Mouse (Mus musculus) neutrophil, adult 5-6 weeks (primary cell): ENCODE measurements around the gene Srgap1. TPM values are rescaled to one million over a fixed set of nuclear protein-coding genes. Genes with fewer than 3 reads are reported as not detected.
A peak's percentile ranks its signal among the peaks of the same experiment; 100 is the strongest.
"Not testable (repeated sequence)": the region's sequence is repeated elsewhere in the genome, so short reads cannot be mapped to it uniquely, and the experiment has no call there.

Experiments
- ATAC-seq: fragments of 151-379, 151-347 bp; 2 replicates; pipeline ENCODE4 v1.8.0; 2017; ENCODE audit warnings: mild to moderate bottlenecking, moderate TSS enrichment; ENCODE audit not compliant: insufficient number of reproducible peaks, poor library complexity, low FRiP score, severe bottlenecking; ENCODE audit errors: extremely low read depth
- total RNA-seq: library from RNA; stranded (forward); fragments of 200-1000 nt; gene quantifications from 2 replicates; pipeline ENCODE4 v1.2.3, GENCODE M21; 2017

Srgap1 gene
- total RNA-seq, 1 experiment from 2014 or later = 0.23 TPM

- no peak for ATAC-seq
These were observed 254.5 kb downstream of the Srgap1 start for GRCm38 (mm10) chr10:121792661-121793060.

- no peak for ATAC-seq
These were observed 257.0 kb downstream of the Srgap1 start for GRCm38 (mm10) chr10:121790078-121790477.

- no peak for ATAC-seq
These were observed 258.6 kb downstream of the Srgap1 start for GRCm38 (mm10) chr10:121788536-121788935.

- peak; percentile 31; the same call in 1 of the 2 replicates for ATAC-seq
These were observed 266.0 kb downstream of the Srgap1 start for GRCm38 (mm10) chr10:121781159-121781558.

- ATAC-seq = no peak
These were observed 271.1 kb downstream of the Srgap1 start for GRCm38 (mm10) chr10:121775990-121776389.

- ATAC-seq = no peak
These were observed 273.3 kb downstream of the Srgap1 start for GRCm38 (mm10) chr10:121773813-121774212.

GRCm38 (mm10) chr10:121770624-121771577 lies 276.2 kb downstream of the Srgap1 start:
- peak; percentile 80 for ATAC-seq

- no peak for ATAC-seq
These were observed 277.4 kb downstream of the Srgap1 start for GRCm38 (mm10) chr10:121769711-121770110.

GRCm38 (mm10) chr10:121767295-121767694 lies 279.8 kb downstream of the Srgap1 start:
- not testable (repeated sequence) for ATAC-seq

GRCm38 (mm10) chr10:121765174-121766057 lies 281.7 kb downstream of the Srgap1 start:
- no peak for ATAC-seq

- ATAC-seq = peak; percentile 44; the same call in 1 of the 2 replicates
These were observed 282.5 kb downstream of the Srgap1 start for GRCm38 (mm10) chr10:121764469-121765173.

- no peak for ATAC-seq
These were observed 283.9 kb downstream of the Srgap1 start for GRCm38 (mm10) chr10:121763191-121763590.

- no peak for ATAC-seq
These were observed 285.0 kb downstream of the Srgap1 start for GRCm38 (mm10) chr10:121762141-121762540.

GRCm38 (mm10) chr10:121759095-121759494 lies 288.0 kb downstream of the Srgap1 start:
- ATAC-seq = no peak

GRCm38 (mm10) chr10:121756677-121757076 lies 290.4 kb downstream of the Srgap1 start:
- no peak for ATAC-seq

- no peak for ATAC-seq
These were observed 291.3 kb downstream of the Srgap1 start for GRCm38 (mm10) chr10:121755822-121756221.

GRCm38 (mm10) chr10:121754237-121754636 lies 292.9 kb downstream of the Srgap1 start:
- no peak for ATAC-seq

GRCm38 (mm10) chr10:121750175-121750574 lies 296.9 kb downstream of the Srgap1 start:
- ATAC-seq = peak; percentile 87

- ATAC-seq = no peak
These were observed 304.8 kb downstream of the Srgap1 start for GRCm38 (mm10) chr10:121742336-121742735.
